Mouse (Mus musculus): ENCODE data around the gene BC016579.

DNA sequence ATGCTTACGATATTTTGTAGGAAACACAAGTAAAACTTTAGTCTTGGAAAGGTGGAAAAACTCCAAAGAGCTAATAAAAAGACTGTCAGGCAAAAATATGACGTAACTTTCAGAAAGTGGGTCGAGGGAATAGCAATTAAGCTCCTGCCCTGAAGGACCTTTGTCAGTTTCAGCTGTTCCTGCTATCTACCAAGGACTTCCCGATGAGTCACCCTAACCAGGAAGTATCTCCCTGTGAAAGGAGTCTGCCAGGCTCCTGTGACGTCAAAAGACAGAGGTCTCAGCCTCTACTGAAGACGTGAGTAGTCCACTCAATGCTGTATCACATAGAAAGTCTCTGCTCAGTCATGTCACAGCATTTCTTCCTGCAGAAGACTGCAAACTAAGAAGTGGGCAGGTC, 9.5 kb downstream of the BC016579 start:
- TF ChIP-seq CTCF (IDR thresholded peaks at IDR 0.05; ENCODE audit: insufficient read depth, low read length) (no peak), POLR2A (IDR thresholded peaks at IDR 0.05; ENCODE audit: borderline replicate concordance, extremely low read depth, low read depth, low read length) (no peak)
